Mouse (Mus musculus) intestine, postnatal 0 days (tissue): ENCODE measurements at regions not wholly inside any gene's neighbourhood (a gene's known extent, or its start where the extent isn't known, plus 50 kb on each side); places are given as distances from the start of the nearest gene placed in this dataset.

Experiments
- ATAC-seq: fragments of 200-750 bp; cut with Nextera tagmentation; 2 replicates; pipeline ENCODE4 v1.8.0; 2017; ENCODE audit warnings: mild to moderate bottlenecking, moderate TSS enrichment, moderate library complexity
- H3K27ac ChIP-seq: fragments of 300-500 bp; sonication (generic); 2 replicates; pipeline ENCODE4 v1.5.1; 2014; ENCODE audit warnings: mild to moderate bottlenecking, low read depth, low read length, moderate library complexity
- H3K27me3 ChIP-seq: fragments of 300-500 bp; sonication (generic); replicated peaks from 2 replicates; pipeline ENCODE4 v1.6.1; 2014; ENCODE audit warnings: low read length, mixed read lengths; ENCODE audit not compliant: control insufficient read depth, insufficient read depth
- H3K36me3 ChIP-seq: fragments of 300-500 bp; sonication (generic); 2 replicates; pipeline ENCODE4 v1.6.1; 2014; ENCODE audit warnings: mild to moderate bottlenecking, moderate library complexity; ENCODE audit not compliant: control insufficient read depth, insufficient read depth
- H3K4me1 ChIP-seq: fragments of 300-500 bp; sonication (generic); replicated peaks from 2 replicates; pipeline ENCODE4 v1.6.1; 2014; ENCODE audit warnings: antibody characterized with exemption, low read length, mixed read lengths; ENCODE audit not compliant: control insufficient read depth, insufficient read depth
- H3K4me2 ChIP-seq: fragments of 300-500 bp; sonication (generic); replicated peaks from 2 replicates; pipeline ENCODE4 v1.6.1; 2014; ENCODE audit warnings: low read depth, mild to moderate bottlenecking, moderate library complexity
- H3K4me3 ChIP-seq: fragments of 300-500 bp; sonication (generic); 2 replicates; pipeline ENCODE4 v1.5.1; 2014; ENCODE audit warnings: low read depth, low read length
- H3K9ac ChIP-seq: fragments of 300-500 bp; sonication (generic); 2 replicates; pipeline ENCODE4 v1.6.1; 2014; ENCODE audit warnings: mild to moderate bottlenecking, low read depth, low read length
- H3K9me3 ChIP-seq: fragments of 300-500 bp; sonication (generic); 2 replicates; pipeline ENCODE4 v1.6.1; 2016; ENCODE audit warnings: mixed run types; ENCODE audit not compliant: control insufficient read depth
- CTCF ChIP-seq: sonication (generic); IDR thresholded peaks from 2 replicates; pipeline ENCODE4 v1.5.1; 2016; ENCODE audit warnings: low read depth, mild to moderate bottlenecking, control low read depth, antibody characterized with exemption, moderate library complexity
- WGBS: fragments of 180-500 bp; shearing (Covaris S2); extraction: QIAGEN DNeasy Blood & Tissue Kit; methylation state at CpG from one replicate; pipeline ENCODE4 v1.1.7; 2014; 5-methylcytosine and 5-hydroxymethylcytosine counted together

DNA sequence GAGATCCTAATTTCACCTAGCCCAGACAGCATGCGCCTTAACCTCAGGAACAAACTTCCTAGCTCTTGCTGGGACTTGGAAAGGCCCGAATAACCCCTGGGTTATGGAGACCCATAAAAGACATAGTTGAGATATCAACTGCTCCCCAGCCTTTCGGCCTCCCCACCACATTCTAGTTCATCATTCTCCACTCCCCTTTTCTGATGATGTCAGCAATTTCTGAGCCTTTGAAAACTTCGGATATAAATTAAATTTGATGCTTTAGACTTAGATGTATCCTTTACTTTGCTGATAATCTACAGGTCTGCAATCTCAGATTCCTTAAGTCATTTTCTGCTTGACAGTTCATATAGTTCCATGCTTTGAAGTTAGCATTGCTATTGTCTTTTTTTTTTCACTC is 149.3 kb downstream of the Cysltr2 start:
- whole genome bisulfite sequencing, result 91% methylated on average over 4 of the region's 4 CpGs
- Histone ChIP-seq H3K9me3 (no peaks in the 10 kb centered on the region), H3K27ac (no peak overlapping the region), H3K27me3 (no peaks in the 10 kb centered on the region), H3K9ac (no peak overlapping the region), H3K4me2 (no peak overlapping the region), H3K4me1 (no peaks in the 10 kb centered on the region), H3K4me3 (no peak overlapping the region), H3K36me3 (no peaks in the 10 kb centered on the region)
- no peak for TF ChIP-seq CTCF
- no peak for ATAC-seq

DNA sequence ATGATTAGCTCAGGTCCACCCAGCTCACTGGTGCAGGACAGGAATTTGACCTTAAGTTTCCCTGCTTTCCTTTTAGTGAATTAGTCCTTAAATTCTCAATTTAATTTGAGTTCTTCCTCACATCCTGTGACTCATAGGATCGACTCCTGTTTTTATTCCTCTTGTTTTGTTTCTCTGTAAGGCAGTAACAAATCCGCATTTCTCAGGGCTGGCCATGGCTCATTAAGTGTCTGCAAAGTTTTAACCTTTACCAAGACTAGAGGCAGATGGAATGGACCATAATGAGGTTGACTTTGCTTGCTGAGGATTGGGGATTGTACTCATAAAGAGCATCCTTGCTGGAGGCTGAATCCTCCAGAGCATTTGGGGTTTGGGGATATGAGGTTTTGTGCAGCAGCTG is 156.6 kb downstream of the Cysltr2 start:
- Histone ChIP-seq H3K4me3 (no peak overlapping the region), H3K4me1 (no peaks in the 10 kb centered on the region), H3K36me3 (no peaks in the 10 kb centered on the region), H3K9ac (no peak overlapping the region), H3K27ac (no peak overlapping the region), H3K4me2 (no peak overlapping the region), H3K27me3 (no peaks in the 10 kb centered on the region), H3K9me3 (no peaks in the 10 kb centered on the region)
- no peak for TF ChIP-seq CTCF
- WGBS, result 75% methylated on average over 2 of the region's 2 CpGs
- no peak for ATAC-seq

DNA sequence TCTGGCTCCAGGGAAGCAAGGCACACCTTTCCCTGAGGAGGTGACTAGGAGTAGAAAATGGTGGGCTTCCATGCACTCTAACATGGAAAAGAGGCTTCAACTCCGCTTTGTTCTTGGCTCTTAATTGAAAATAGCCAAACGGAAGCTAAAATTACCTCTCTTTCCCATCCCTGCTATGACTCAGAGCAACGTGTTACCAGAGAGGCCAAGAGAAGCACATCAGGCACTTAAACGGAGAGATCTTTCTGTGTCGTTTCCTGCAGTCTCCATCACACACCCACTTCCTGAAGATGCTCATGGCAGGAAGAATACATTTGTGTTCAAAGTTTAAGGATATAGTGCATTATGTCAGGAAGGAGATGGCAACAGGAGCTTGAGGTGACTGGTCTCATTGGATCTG is 159.3 kb downstream of the Cysltr2 start:
- H3K36me3 ChIP-seq, result no peaks in the 10 kb centered on the region
- ATAC-seq, result no peak
- no peak for TF ChIP-seq CTCF
- no peaks in the 10 kb centered on the region for H3K4me1 ChIP-seq
- no peak overlapping the region for H3K9ac ChIP-seq
- H3K4me3 ChIP-seq, result no peak overlapping the region
- no peaks in the 10 kb centered on the region for H3K9me3 ChIP-seq
- H3K27me3 ChIP-seq, result no peaks in the 10 kb centered on the region
- no peak overlapping the region for H3K27ac ChIP-seq
- 64% methylated on average over 5 of the region's 5 CpGs for WGBS
- no peak overlapping the region for H3K4me2 ChIP-seq

DNA sequence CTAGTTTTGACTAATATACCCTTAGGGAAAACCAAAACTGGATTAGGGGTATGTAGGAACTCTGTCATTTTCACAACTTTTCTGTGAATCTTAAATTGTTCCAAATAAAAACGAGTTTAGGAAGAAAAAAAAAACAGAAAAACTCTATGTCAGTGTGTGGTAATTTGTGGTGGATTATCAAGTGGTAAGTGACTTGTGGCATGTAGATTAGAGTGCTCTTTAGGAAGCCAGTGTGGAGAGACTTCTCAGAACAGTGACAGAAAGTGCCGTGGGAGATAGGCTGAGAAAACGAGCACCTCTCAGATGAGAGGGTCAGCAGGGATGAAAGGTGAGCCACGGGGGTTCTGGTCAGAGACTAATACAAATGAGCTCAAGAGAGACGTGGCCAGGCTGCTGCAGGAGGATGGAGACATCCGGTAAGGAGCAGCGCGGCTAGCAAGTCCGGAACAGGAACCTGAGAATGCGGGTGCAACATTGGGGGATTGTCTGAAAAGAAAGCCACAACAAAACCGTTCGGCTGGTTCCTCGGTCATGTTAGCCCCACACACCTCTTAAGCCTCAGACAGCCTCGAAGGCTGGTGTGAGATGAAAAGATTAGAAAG is 161.3 kb downstream of the Cysltr2 start:
- Histone ChIP-seq H3K4me3 (no peak overlapping the region), H3K27me3 (no peaks in the 10 kb centered on the region), H3K27ac (no peak overlapping the region), H3K9ac (no peak overlapping the region), H3K4me2 (no peak overlapping the region), H3K9me3 (no peaks in the 10 kb centered on the region), H3K4me1 (no peaks in the 10 kb centered on the region), H3K36me3 (no peaks in the 10 kb centered on the region)
- no peak for ATAC-seq
- 51% methylated on average over 14 of the region's 14 CpGs for WGBS
- no peak for TF ChIP-seq CTCF

DNA sequence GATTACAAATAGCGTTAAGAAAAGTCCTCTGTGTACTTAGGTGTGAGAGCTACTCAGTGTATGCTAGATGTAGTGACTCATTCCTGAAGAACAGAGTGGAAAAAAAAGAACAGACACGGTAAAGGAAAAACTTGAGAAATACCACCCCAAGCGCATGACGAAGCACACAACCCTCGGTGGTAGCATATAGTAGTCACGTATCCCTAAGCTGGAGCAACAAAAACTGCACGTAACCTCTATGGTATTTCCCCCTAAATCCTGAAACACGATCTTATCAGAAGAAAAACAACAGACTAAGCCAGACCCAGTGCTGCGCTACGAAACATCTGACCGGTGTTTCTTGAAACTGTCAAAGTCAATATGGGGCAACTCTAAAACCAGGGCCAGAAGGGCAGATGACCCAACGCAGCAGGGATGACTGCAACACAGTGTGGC is 162.0 kb downstream of the Cysltr2 start:
- H3K9me3 ChIP-seq, result no peaks in the 10 kb centered on the region
- H3K4me3 ChIP-seq, result no peak overlapping the region
- no peak overlapping the region for H3K27ac ChIP-seq
- no peak for TF ChIP-seq CTCF
- H3K4me2 ChIP-seq, result no peak overlapping the region
- H3K4me1 ChIP-seq, result no peaks in the 10 kb centered on the region
- WGBS, result 31% methylated on average over 12 of the region's 12 CpGs
- H3K9ac ChIP-seq, result no peak overlapping the region
- no peaks in the 10 kb centered on the region for H3K27me3 ChIP-seq
- no peaks in the 10 kb centered on the region for H3K36me3 ChIP-seq
- ATAC-seq, result no peak

DNA sequence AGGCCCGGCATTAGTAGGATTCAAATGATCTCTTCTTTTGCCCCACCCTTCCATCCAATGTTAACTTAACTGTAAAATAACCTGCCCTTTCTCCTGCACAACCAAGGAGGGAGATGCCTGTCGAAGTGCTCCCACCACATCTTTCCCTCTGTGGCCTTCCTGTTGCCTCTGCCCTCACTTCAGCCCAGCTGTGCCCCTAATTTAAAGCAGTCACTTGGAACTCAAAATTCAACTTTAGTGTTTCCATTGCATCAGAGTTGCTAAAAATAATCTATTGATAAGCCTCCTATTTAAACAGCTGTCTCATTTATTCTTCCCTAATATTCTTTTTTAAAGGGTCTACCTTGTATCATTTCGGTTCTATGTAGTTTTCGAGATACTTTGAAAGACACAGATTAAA is 163.1 kb downstream of the Cysltr2 start:
- WGBS, result 75% methylated on average over 4 of the region's 4 CpGs
- no peak for TF ChIP-seq CTCF
- no peak for ATAC-seq

DNA sequence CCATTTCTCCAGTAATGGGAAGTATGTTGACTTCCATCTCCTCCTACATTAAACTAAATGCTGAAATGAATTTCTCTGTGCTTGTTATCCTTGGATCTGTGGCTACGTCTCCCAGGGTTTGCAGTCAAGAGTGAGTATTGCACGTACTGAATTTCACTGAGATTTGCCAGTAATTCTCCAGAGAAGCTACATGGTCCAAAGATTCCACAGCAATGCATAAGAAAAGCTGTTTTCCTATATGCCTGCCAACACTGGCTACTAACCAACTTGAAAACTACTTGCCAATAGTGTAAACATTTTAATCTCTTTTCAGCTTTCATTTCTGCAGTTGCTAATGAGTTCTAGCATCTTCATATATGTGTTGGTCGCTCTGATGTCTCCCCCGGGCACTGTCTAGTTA is 164.4 kb downstream of the Cysltr2 start:
- Histone ChIP-seq H3K4me2 (no peak overlapping the region), H3K9me3 (no peaks in the 10 kb centered on the region), H3K27me3 (no peaks in the 10 kb centered on the region), H3K4me1 (no peaks in the 10 kb centered on the region), H3K9ac (no peak overlapping the region), H3K27ac (no peak overlapping the region), H3K4me3 (no peak overlapping the region), H3K36me3 (no peaks in the 10 kb centered on the region)
- no peak for ATAC-seq
- WGBS, result 78% methylated on average over 4 of the region's 4 CpGs
- no peak for TF ChIP-seq CTCF

More for the DNA sequence above, 163.1 kb downstream of the Cysltr2 start:
- no peaks in the 10 kb centered on the region for H3K36me3 ChIP-seq
- no peak overlapping the region for H3K9ac ChIP-seq
- H3K4me1 ChIP-seq, result no peaks in the 10 kb centered on the region
- H3K27me3 ChIP-seq, result no peaks in the 10 kb centered on the region
- H3K4me2 ChIP-seq, result no peak overlapping the region
- no peak overlapping the region for H3K27ac ChIP-seq
- no peaks in the 10 kb centered on the region for H3K9me3 ChIP-seq
- no peak overlapping the region for H3K4me3 ChIP-seq
